Mouse (Mus musculus) lung, embryonic 15.5 days (tissue): ENCODE data around the gene Sema3a. TPM values are rescaled to one million over a fixed set of nuclear protein-coding genes. Genes with fewer than 3 reads are reported as not detected.
A peak's percentile ranks its signal among the peaks of the same experiment; 100 is the strongest.

Experiments
- ATAC-seq: fragments of 200-750 bp; cut with Nextera tagmentation; 2 replicates; pipeline ENCODE4 v1.8.0; 2017; ENCODE audit warnings: moderate number of reproducible peaks, borderline replicate concordance; ENCODE audit not compliant: low FRiP score, low TSS enrichment; ENCODE audit errors: extremely low read depth
- H3K27ac ChIP-seq: fragments of 300-500 bp; sonication (generic); 2 replicates; pipeline ENCODE4 v1.5.1; 2015; ENCODE audit warnings: moderate library complexity, mild to moderate bottlenecking, inconsistent platforms
- H3K27me3 ChIP-seq: fragments of 300-500 bp; sonication (generic); 2 replicates; pipeline ENCODE4 v1.6.1; 2015; ENCODE audit warnings: inconsistent platforms
- H3K36me3 ChIP-seq: fragments of 300-500 bp; sonication (generic); 2 replicates; pipeline ENCODE4 v1.6.1; 2015; ENCODE audit warnings: inconsistent platforms
- H3K4me1 ChIP-seq: fragments of 300-500 bp; sonication (generic); 2 replicates; pipeline ENCODE4 v1.6.1; 2015; ENCODE audit warnings: inconsistent platforms
- H3K4me2 ChIP-seq: fragments of 300-500 bp; sonication (generic); 2 replicates; pipeline ENCODE4 v1.6.1; 2015; ENCODE audit warnings: inconsistent platforms, mild to moderate bottlenecking, moderate library complexity
- H3K4me3 ChIP-seq: fragments of 300-500 bp; sonication (generic); 2 replicates; pipeline ENCODE4 v1.5.1; 2015; ENCODE audit warnings: mild to moderate bottlenecking, inconsistent platforms
- H3K9ac ChIP-seq: fragments of 300-500 bp; sonication (generic); 2 replicates; pipeline ENCODE4 v1.6.1; 2015; ENCODE audit warnings: inconsistent platforms
- H3K9me3 ChIP-seq: fragments of 300-500 bp; sonication (generic); 2 replicates; pipeline ENCODE4 v1.6.1; 2016; ENCODE audit warnings: inconsistent platforms
- WGBS: fragments of 180-500 bp; shearing (Covaris S2); methylation state at CpG from one replicate; pipeline ENCODE4 v1.1.7; 2015; 5-methylcytosine and 5-hydroxymethylcytosine counted together
- polyA plus RNA-seq: library from polyadenylated mRNA; unstranded; fragments of >200 nt; fragmentation: Nextera tagmentation; extraction: Ambion mirVana; gene quantifications from 2 replicates; pipeline ENCODE4 v1.2.1, GENCODE M21; 2015

Sema3a gene
- polyA plus RNA-seq, 1 experiment from 2014 or later = 26.8 TPM

GRCm38 (mm10) chr5:13505839-13506499 lies 380.8 kb downstream of the Sema3a start:
- ATAC-seq = no peak
- no peak overlapping the region for H3K4me3 ChIP-seq
- no peak overlapping the region for H3K9ac ChIP-seq
- H3K4me1 ChIP-seq = no peaks in the 10 kb centered on the region
- WGBS = 44% methylated on average over 4 of the region's 4 CpGs
- no peaks in the 10 kb centered on the region for H3K27me3 ChIP-seq
- H3K4me2 ChIP-seq = no peak overlapping the region
- no peak overlapping the region for H3K27ac ChIP-seq
- no peaks in the 10 kb centered on the region for H3K9me3 ChIP-seq
- no peaks in the 10 kb centered on the region for H3K36me3 ChIP-seq

GRCm38 (mm10) chr5:13509163-13509562 lies 383.9 kb downstream of the Sema3a start:
- no peak overlapping the region for H3K9ac ChIP-seq
- no peak overlapping the region for H3K4me3 ChIP-seq
- 75% methylated on average over 3 of the region's 3 CpGs for WGBS
- H3K27ac ChIP-seq = no peak overlapping the region
- no peaks in the 10 kb centered on the region for H3K27me3 ChIP-seq
- H3K4me2 ChIP-seq = no peak overlapping the region
- no peak for ATAC-seq
- H3K4me1 ChIP-seq = no peaks in the 10 kb centered on the region
- no peaks in the 10 kb centered on the region for H3K9me3 ChIP-seq
- no peaks in the 10 kb centered on the region for H3K36me3 ChIP-seq

DNA sequence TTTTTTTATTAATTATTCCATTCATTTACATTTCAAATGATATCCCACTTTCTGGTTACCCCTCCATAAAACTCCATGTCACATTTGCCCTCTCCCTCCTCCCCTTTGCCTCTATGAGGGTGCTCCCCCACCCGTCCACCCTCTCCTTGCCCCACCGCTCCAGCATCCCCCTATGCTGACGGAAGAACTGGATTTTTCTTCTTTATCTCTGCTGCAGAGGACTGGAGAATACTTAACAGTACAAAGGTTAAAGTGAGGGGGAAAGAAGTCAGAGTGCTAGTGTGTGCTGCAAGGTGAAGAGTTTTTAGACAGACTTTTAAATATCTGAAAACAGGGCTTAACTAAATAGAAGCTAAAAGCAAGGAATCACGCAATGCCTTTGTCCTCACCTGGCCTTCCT lies 391.8 kb downstream of the Sema3a start:
- no peak overlapping the region for H3K27ac ChIP-seq
- no peak overlapping the region for H3K4me3 ChIP-seq
- H3K27me3 ChIP-seq = no peaks in the 10 kb centered on the region
- no peaks in the 10 kb centered on the region for H3K36me3 ChIP-seq
- WGBS = 63% methylated on average over 4 of the region's 4 CpGs
- H3K9me3 ChIP-seq = no peaks in the 10 kb centered on the region
- no peaks in the 10 kb centered on the region for H3K4me1 ChIP-seq
- ATAC-seq = no peak
- H3K9ac ChIP-seq = no peak overlapping the region
- H3K4me2 ChIP-seq = no peak overlapping the region

- Histone ChIP-seq H3K4me2 (no peak overlapping the region), H3K9me3 (no peaks in the 10 kb centered on the region), H3K9ac (no peak overlapping the region), H3K4me3 (no peak overlapping the region), H3K36me3 (no peaks in the 10 kb centered on the region; the same call in 1 of the 2 replicates), H3K27me3 (no peaks in the 10 kb centered on the region), H3K27ac (no peak overlapping the region), H3K4me1 (no peaks in the 10 kb centered on the region)
- WGBS = 62% methylated on average over 3 of the region's 3 CpGs
- ATAC-seq = no peak
These were observed 400.4 kb downstream of the Sema3a start for GRCm38 (mm10) chr5:13525597-13525996.

GRCm38 (mm10) chr5:13527037-13527464 lies 401.8 kb downstream of the Sema3a start:
- Histone ChIP-seq H3K36me3 (no peaks in the 10 kb centered on the region; the same call in 1 of the 2 replicates), H3K9me3 (no peaks in the 10 kb centered on the region), H3K4me1 (no peaks in the 10 kb centered on the region), H3K27me3 (no peaks in the 10 kb centered on the region), H3K9ac (no peak overlapping the region), H3K4me3 (no peak overlapping the region), H3K27ac (no peak overlapping the region), H3K4me2 (no peak overlapping the region)
- 39% methylated on average over 7 of the region's 7 CpGs for WGBS
- ATAC-seq = no peak

DNA sequence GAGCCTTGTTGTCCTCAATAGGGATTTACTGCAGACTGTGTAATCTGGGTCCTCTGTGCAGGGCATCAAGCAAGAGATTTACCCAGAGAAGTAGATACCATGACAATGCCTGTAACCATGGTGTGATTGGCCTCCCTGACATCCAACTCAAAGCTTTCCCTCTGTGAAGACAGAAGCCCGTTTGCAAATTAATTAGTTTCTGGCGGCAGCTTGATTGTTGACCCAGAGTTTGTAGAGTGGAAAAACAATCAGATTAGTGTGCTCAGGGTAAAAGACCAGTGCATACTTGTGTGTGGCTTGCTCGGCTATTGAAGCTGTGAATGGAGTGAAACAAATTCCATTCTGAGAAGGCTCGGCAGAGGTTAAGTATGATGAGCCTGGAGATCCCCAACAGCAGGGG lies 404.0 kb downstream of the Sema3a start:
- Histone ChIP-seq H3K27me3 (no peaks in the 10 kb centered on the region), H3K9me3 (no peaks in the 10 kb centered on the region), H3K4me2 (no peak overlapping the region), H3K9ac (no peak overlapping the region), H3K4me1 (no peaks in the 10 kb centered on the region), H3K36me3 (no peaks in the 10 kb centered on the region), H3K4me3 (no peak overlapping the region), H3K27ac (no peak overlapping the region)
- 30% methylated on average over 4 of the region's 4 CpGs for WGBS
- ATAC-seq = no peak

GRCm38 (mm10) chr5:13547472-13548209 lies 422.4 kb downstream of the Sema3a start:
- ATAC-seq = peak; percentile 89; the same call in 1 of the 2 replicates
- no peaks in the 10 kb centered on the region for H3K27me3 ChIP-seq

DNA sequence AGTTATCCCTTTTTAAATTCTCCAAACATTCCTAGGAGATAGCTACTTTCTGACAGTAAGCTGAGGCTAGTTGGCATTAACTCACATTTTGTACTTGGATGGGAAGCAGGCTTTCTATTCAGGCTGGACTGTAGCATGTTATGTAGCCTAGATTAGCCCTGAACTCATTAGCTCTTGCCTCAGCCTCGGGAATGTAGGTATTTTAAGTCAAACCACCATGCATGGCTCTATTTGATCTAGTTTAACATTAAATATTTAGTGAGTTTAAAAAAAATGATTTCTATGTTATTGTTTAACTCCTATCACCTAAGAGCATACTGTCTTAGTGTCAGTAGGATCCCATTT lies 423.0 kb downstream of the Sema3a start:
- no peak overlapping the region for H3K4me2 ChIP-seq
- no peak overlapping the region for H3K27ac ChIP-seq
- no peaks in the 10 kb centered on the region for H3K36me3 ChIP-seq
- 33% methylated on average over 1 of the region's 1 CpGs for WGBS
- peaks cover 11% of the 10 kb centered on the region; the same call in 1 of the 2 replicates for H3K4me1 ChIP-seq
- H3K27me3 ChIP-seq = no peaks in the 10 kb centered on the region
- H3K9me3 ChIP-seq = no peaks in the 10 kb centered on the region
- no peak for ATAC-seq
- H3K4me3 ChIP-seq = no peak overlapping the region
- H3K9ac ChIP-seq = no peak overlapping the region

More at GRCm38 (mm10) chr5:13547472-13548209, 422.4 kb downstream of the Sema3a start:
- WGBS = 20% methylated on average over 2 of the region's 2 CpGs
- no peaks in the 10 kb centered on the region for H3K36me3 ChIP-seq
- peak overlapping the region; percentile 50 for H3K27ac ChIP-seq
- H3K4me1 ChIP-seq = peaks cover 11% of the 10 kb centered on the region; the same call in 1 of the 2 replicates
- no peak overlapping the region for H3K9ac ChIP-seq
- H3K4me2 ChIP-seq = no peak overlapping the region
- no peak overlapping the region for H3K4me3 ChIP-seq
- no peaks in the 10 kb centered on the region for H3K9me3 ChIP-seq

DNA sequence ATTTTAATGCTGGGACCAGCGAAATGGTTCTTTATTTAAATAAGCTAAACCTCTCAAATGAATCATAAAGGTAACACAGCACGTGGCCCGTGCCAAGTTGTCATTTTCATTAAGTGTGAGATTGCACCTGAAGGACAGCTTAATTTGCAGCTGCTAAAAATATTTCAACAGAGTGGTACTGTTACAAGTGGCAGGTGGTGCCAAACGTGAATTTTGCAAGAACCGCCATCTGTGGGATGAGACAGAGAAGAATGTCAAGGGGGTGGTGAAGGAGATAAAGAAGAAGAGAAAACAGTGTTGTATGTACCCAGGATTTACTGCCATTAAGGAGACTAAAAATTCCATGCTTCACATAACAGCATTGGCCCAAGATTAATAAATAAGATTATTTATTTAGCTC lies 423.9 kb downstream of the Sema3a start:
- Histone ChIP-seq H3K27me3 (no peaks in the 10 kb centered on the region), H3K9ac (no peak overlapping the region), H3K4me2 (no peak overlapping the region), H3K36me3 (no peaks in the 10 kb centered on the region), H3K9me3 (no peaks in the 10 kb centered on the region), H3K27ac (no peak overlapping the region), H3K4me3 (no peak overlapping the region), H3K4me1 (peaks cover 11% of the 10 kb centered on the region; the same call in 1 of the 2 replicates)
- WGBS = 58% methylated on average over 5 of the region's 5 CpGs
- ATAC-seq = no peak

DNA sequence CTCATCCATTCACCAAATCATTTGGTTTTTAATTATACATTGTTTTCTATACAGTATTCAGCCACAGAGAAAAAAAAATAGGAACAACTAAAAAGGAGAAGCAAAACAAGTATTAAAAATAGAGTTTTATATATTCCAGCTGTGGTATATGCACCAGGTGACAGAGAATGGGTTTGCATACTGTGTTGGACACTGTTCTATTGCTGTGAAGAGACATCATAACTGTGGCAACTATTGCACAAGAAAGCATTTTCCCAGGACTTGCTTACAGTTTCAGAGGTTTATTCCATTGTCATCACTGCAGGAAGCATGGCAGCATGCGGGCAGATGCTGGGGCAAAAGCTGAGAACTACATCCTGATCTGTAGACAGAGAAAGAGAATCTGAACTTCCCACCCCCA lies 425.7 kb downstream of the Sema3a start:
- Histone ChIP-seq H3K27me3 (no peaks in the 10 kb centered on the region), H3K4me2 (no peak overlapping the region), H3K27ac (no peak overlapping the region), H3K4me3 (no peak overlapping the region), H3K4me1 (peaks cover 11% of the 10 kb centered on the region; the same call in 1 of the 2 replicates), H3K9ac (no peak overlapping the region), H3K9me3 (no peaks in the 10 kb centered on the region), H3K36me3 (no peaks in the 10 kb centered on the region)
- ATAC-seq = no peak
- 90% methylated on average over 1 of the region's 1 CpGs for WGBS

- Histone ChIP-seq H3K9me3 (no peaks in the 10 kb centered on the region), H3K27me3 (no peaks in the 10 kb centered on the region), H3K9ac (no peak overlapping the region), H3K36me3 (no peaks in the 10 kb centered on the region), H3K27ac (no peak overlapping the region), H3K4me3 (no peak overlapping the region), H3K4me2 (no peak overlapping the region), H3K4me1 (no peaks in the 10 kb centered on the region)
- WGBS = 69% methylated on average over 4 of the region's 4 CpGs
- ATAC-seq = no peak
These were observed 432.0 kb downstream of the Sema3a start for GRCm38 (mm10) chr5:13557257-13557656.

- peaks cover 2% of the 10 kb centered on the region; the same call in 1 of the 2 replicates for H3K36me3 ChIP-seq
- H3K9me3 ChIP-seq = no peaks in the 10 kb centered on the region
- no peak overlapping the region for H3K4me3 ChIP-seq
- H3K27ac ChIP-seq = no peak overlapping the region
- H3K9ac ChIP-seq = no peak overlapping the region
- H3K4me2 ChIP-seq = no peak overlapping the region
- 71% methylated on average over 3 of the region's 3 CpGs for WGBS
- no peaks in the 10 kb centered on the region for H3K4me1 ChIP-seq
- ATAC-seq = no peak
- no peaks in the 10 kb centered on the region for H3K27me3 ChIP-seq
These were observed 448.7 kb downstream of the Sema3a start for GRCm38 (mm10) chr5:13573867-13574266.
